Mouse (Mus musculus) cortical plate, adult 2 months (tissue): ENCODE measurements around the gene Flywch1. TPM values are rescaled to one million over a fixed set of nuclear protein-coding genes. Genes with fewer than 3 reads are reported as not detected.

Experiments used
- H3K27ac ChIP-seq: fragments of 200-500 bp; 2 replicates; pipeline ENCODE4 v1.5.1; 2012; ENCODE audit warnings: low read length, control low read depth, inconsistent platforms; ENCODE audit not compliant: insufficient read depth
- H3K4me1 ChIP-seq: fragments of 200-500 bp; 2 replicates; pipeline ENCODE4 v1.6.1; 2011; ENCODE audit warnings: low read length; ENCODE audit not compliant: control insufficient read depth, insufficient read depth
- H3K4me3 ChIP-seq: fragments of 200-500 bp; 2 replicates; pipeline ENCODE4 v1.5.1; 2011; ENCODE audit warnings: mild to moderate bottlenecking, low read length, control low read depth; ENCODE audit not compliant: insufficient read depth
- CTCF ChIP-seq: fragments of 200-500 bp; IDR thresholded peaks from 2 replicates; pipeline ENCODE4 v1.5.1; 2011; ENCODE audit warnings: mild to moderate bottlenecking, control low read depth, low read length; ENCODE audit not compliant: insufficient read depth; ENCODE audit errors: extremely low read depth
- POLR2A ChIP-seq: fragments of 200-500 bp; IDR thresholded peaks from 2 replicates; pipeline ENCODE4 v1.6.1; 2011; ENCODE audit warnings: mild to moderate bottlenecking, low read length, control low read depth; ENCODE audit not compliant: insufficient read depth; ENCODE audit errors: extremely low read depth
- polyA plus RNA-seq: library from polyadenylated mRNA; depleted of rRNA; stranded (reverse); fragments of >200 nt; gene quantifications from 2 replicates; pipeline ENCODE4 v1.2.3, GENCODE M21; 2012

The Flywch1 gene
- polyA plus RNA-seq, 1 experiment: 257 TPM

- Histone ChIP-seq H3K4me3 (peak overlapping the region; percentile 80), H3K4me1 (0 out of 2 replicates have a peak, but pooled peaks cover 1% of the 10 kb centered on the region), H3K27ac (peak overlapping the region; percentile 86)
- peak; percentile 88 for TF ChIP-seq POLR2A
- no peak for TF ChIP-seq CTCF
Measured at GRCm38 (mm10) chr17:23802746-23803365, 31.5 kb upstream of the Flywch1 start.

GRCm38 (mm10) chr17:23801627-23802026 lies 30.2 kb upstream of the Flywch1 start:
- TF ChIP-seq POLR2A (no peak), CTCF (no peak)
- Histone ChIP-seq H3K27ac (no peak overlapping the region), H3K4me3 (no peak overlapping the region), H3K4me1 (0 out of 2 replicates have a peak, but pooled peaks cover 1% of the 10 kb centered on the region)

- Histone ChIP-seq H3K4me3 (no peak overlapping the region), H3K27ac (no peak overlapping the region), H3K4me1 (no peaks in the 10 kb centered on the region)
- TF ChIP-seq CTCF (no peak), POLR2A (no peak)
Measured at GRCm38 (mm10) chr17:23797316-23797715, 25.9 kb upstream of the Flywch1 start.

GRCm38 (mm10) chr17:23795323-23795722 lies 23.9 kb upstream of the Flywch1 start:
- Histone ChIP-seq H3K4me1 (no peaks in the 10 kb centered on the region), H3K4me3 (no peak overlapping the region), H3K27ac (no peak overlapping the region)
- TF ChIP-seq POLR2A (no peak), CTCF (no peak)

GRCm38 (mm10) chr17:23791079-23791357 lies 19.6 kb upstream of the Flywch1 start:
- TF ChIP-seq POLR2A (no peak), CTCF (no peak)
- Histone ChIP-seq H3K4me1 (0 out of 2 replicates have a peak, but pooled peaks cover 1% of the 10 kb centered on the region), H3K4me3 (peak overlapping the region; percentile 39), H3K27ac (peak overlapping the region; percentile 91)

GRCm38 (mm10) chr17:23790269-23791078 lies 19.1 kb upstream of the Flywch1 start, which contains the start of gene Srrm2:
TSS of gene Srrm2 (plus strand) at chr17:23790532.
- TF ChIP-seq POLR2A (peak; percentile 46; the same call in 1 of the 2 replicates), CTCF (no peak)
- peak within 1 kb of the TSS; percentile 91 for H3K27ac ChIP-seq
- 0 out of 2 replicates have a peak, but pooled peaks cover 1% of the 10 kb centered on the region for H3K4me1 ChIP-seq
- peak within 1 kb of the TSS; percentile 39 for H3K4me3 ChIP-seq

GRCm38 (mm10) chr17:23789749-23790268 lies 18.4 kb upstream of the Flywch1 start:
- no peak for TF ChIP-seq POLR2A
- TF ChIP-seq CTCF: no peak
- H3K4me3 ChIP-seq: peak overlapping the region; percentile 39
- peak overlapping the region; percentile 91; the same call in 1 of the 2 replicates for H3K27ac ChIP-seq
- H3K4me1 ChIP-seq: 0 out of 2 replicates have a peak, but pooled peaks cover 1% of the 10 kb centered on the region

- no peak overlapping the region for H3K4me3 ChIP-seq
- H3K27ac ChIP-seq: no peak overlapping the region
Measured at GRCm38 (mm10) chr17:23788973-23789372, 17.6 kb upstream of the Flywch1 start.

GRCm38 (mm10) chr17:23786510-23786931 lies 15.1 kb upstream of the Flywch1 start:
- 0 out of 2 replicates have a peak, but pooled peaks cover 1% of the 10 kb centered on the region for H3K4me1 ChIP-seq
- TF ChIP-seq POLR2A (peak; percentile 58; the same call in 1 of the 2 replicates), CTCF (no peak)
- H3K27ac ChIP-seq: peak overlapping the region; percentile 7; the same call in 1 of the 2 replicates
- peak overlapping the region; percentile 28 for H3K4me3 ChIP-seq

More at GRCm38 (mm10) chr17:23788973-23789372, 17.6 kb upstream of the Flywch1 start:
- 0 out of 2 replicates have a peak, but pooled peaks cover 1% of the 10 kb centered on the region for H3K4me1 ChIP-seq
- TF ChIP-seq POLR2A: no peak
- no peak for TF ChIP-seq CTCF
